Mouse (Mus musculus): ENCODE measurements around the gene Lrrc29. TPM values are rescaled to one million over a fixed set of nuclear protein-coding genes. Genes with fewer than 3 reads are reported as not detected.

Lrrc29 gene
- polyA plus RNA-seq, 1 experiment from 2014 or later = 9.5 TPM

MicroRNAs encoded within 50 kb of the gene (microRNA counts, 519-probe panel; counts per million panel counts)
- microRNA mmu-miR-328 = 114 counts per million

Small RNA genes lying within 50 kb of the gene (microRNA-seq; reads per million reads assigned to microRNA genes)
- not detected for gene Gm27320
- 484 reads per million, percentile 68 among the genes with 10 or more reads in this experiment for gene Mir328

Other genes starting within 250 kb of the Lrrc29 start
- not detected in 2 replicates for gene Ces3b, start 242.5 kb downstream of the Lrrc29 start, polyA plus RNA-seq (2015; fragmentation: Nextera tagmentation; extraction: Ambion mirVana)
- gene Ces4a, start 194.5 kb downstream of the Lrrc29 start, polyA plus RNA-seq (2015; fragmentation: Nextera tagmentation; extraction: Ambion mirVana) = not detected in 2 replicates
- 8.9 and 11.5 TPM in 2 replicates for gene Cbfb, start 155.6 kb downstream of the Lrrc29 start, polyA plus RNA-seq (2015; fragmentation: Nextera tagmentation; extraction: Ambion mirVana)
- 13.5 and 16.0 TPM in 2 replicates for gene D230025D16Rik, start 101.1 kb downstream of the Lrrc29 start, polyA plus RNA-seq (2015; fragmentation: Nextera tagmentation; extraction: Ambion mirVana)
- 2.3 and 3.2 TPM in 2 replicates for gene B3gnt9, start 71.1 kb downstream of the Lrrc29 start, polyA plus RNA-seq (2015; fragmentation: Nextera tagmentation; extraction: Ambion mirVana)
- gene Tradd, start 61.7 kb downstream of the Lrrc29 start, polyA plus RNA-seq (2015; fragmentation: Nextera tagmentation; extraction: Ambion mirVana) = 16.2 and 16.7 TPM in 2 replicates
- 0.98 and 1.1 TPM in 2 replicates for gene Fbxl8, start 61.6 kb downstream of the Lrrc29 start, polyA plus RNA-seq (2015; fragmentation: Nextera tagmentation; extraction: Ambion mirVana)
- 0.10 TPM in 1 of 2 replicates, not detected in the other for gene Hsf4, start 56.5 kb downstream of the Lrrc29 start, polyA plus RNA-seq (2015; fragmentation: Nextera tagmentation; extraction: Ambion mirVana)
- 0.10 and 0.14 TPM in 2 replicates for gene Nol3, start 50.1 kb downstream of the Lrrc29 start, polyA plus RNA-seq (2015; fragmentation: Nextera tagmentation; extraction: Ambion mirVana)
- 0.60 and 1.1 TPM in 2 replicates for gene 4931428F04Rik, start 36.4 kb downstream of the Lrrc29 start, polyA plus RNA-seq (2015; fragmentation: Nextera tagmentation; extraction: Ambion mirVana)
- 6.2 and 6.7 TPM in 2 replicates for gene Exoc3l, start 30.2 kb downstream of the Lrrc29 start, polyA plus RNA-seq (2015; fragmentation: Nextera tagmentation; extraction: Ambion mirVana)
- gene E2f4, start 28.6 kb downstream of the Lrrc29 start, polyA plus RNA-seq (2015; fragmentation: Nextera tagmentation; extraction: Ambion mirVana) = 187 and 232 TPM in 2 replicates
- gene Elmo3, start 20.7 kb downstream of the Lrrc29 start, polyA plus RNA-seq (2015; fragmentation: Nextera tagmentation; extraction: Ambion mirVana) = 2.1 and 2.8 TPM in 2 replicates
- 103 and 108 TPM in 2 replicates for gene Tmem208, start 76 bp upstream of the Lrrc29 start, polyA plus RNA-seq (2015; fragmentation: Nextera tagmentation; extraction: Ambion mirVana)
- gene Fhod1, start 21.7 kb upstream of the Lrrc29 start, polyA plus RNA-seq (2015; fragmentation: Nextera tagmentation; extraction: Ambion mirVana) = 0.66 and 0.71 TPM in 2 replicates
- 0.14 and 0.15 TPM in 2 replicates for gene Slc9a5, start 22.6 kb upstream of the Lrrc29 start, polyA plus RNA-seq (2015; fragmentation: Nextera tagmentation; extraction: Ambion mirVana)
- 0.05 and 0.09 TPM in 2 replicates for gene Plekhg4, start 47.0 kb upstream of the Lrrc29 start, polyA plus RNA-seq (2015; fragmentation: Nextera tagmentation; extraction: Ambion mirVana)
- gene Kctd19, start 87.2 kb upstream of the Lrrc29 start, polyA plus RNA-seq (2015; fragmentation: Nextera tagmentation; extraction: Ambion mirVana) = not detected in 2 replicates
- gene Lrrc36, start 87.3 kb upstream of the Lrrc29 start, polyA plus RNA-seq (2015; fragmentation: Nextera tagmentation; extraction: Ambion mirVana) = 0.15 and 0.16 TPM in 2 replicates
- 1.6 and 1.8 TPM in 2 replicates for gene Tppp3, start 145.2 kb upstream of the Lrrc29 start, polyA plus RNA-seq (2015; fragmentation: Nextera tagmentation; extraction: Ambion mirVana)
- gene Zdhhc1, start 170.6 kb upstream of the Lrrc29 start, polyA plus RNA-seq (2015; fragmentation: Nextera tagmentation; extraction: Ambion mirVana) = 2.1 TPM in 2 replicates
- 1.5 and 2.2 TPM in 2 replicates for gene Hsd11b2, start 192.5 kb upstream of the Lrrc29 start, polyA plus RNA-seq (2015; fragmentation: Nextera tagmentation; extraction: Ambion mirVana)
- 49.4 and 52.7 TPM in 2 replicates for gene Atp6v0d1, start 239.8 kb upstream of the Lrrc29 start, polyA plus RNA-seq (2015; fragmentation: Nextera tagmentation; extraction: Ambion mirVana)